Mouse (Mus musculus): Measurements from ENCODE around the gene Nup155.
A peak's percentile ranks its signal among the peaks of the same experiment; 100 is the strongest.

Nup155 gene

GRCm38 (mm10) chr15:8190435-8190834 is 81.4 kb downstream of the Nup155 start:
- DNase-seq (ENCODE audit: low read depth, low spot score) = no peak

- peak; percentile 66 for DNase-seq (ENCODE audit: low read depth, low spot score)
Measured at GRCm38 (mm10) chr15:8200317-8200716, 91.2 kb downstream of the Nup155 start.

GRCm38 (mm10) chr15:8208362-8208761 is 99.3 kb downstream of the Nup155 start:
- DNase-seq (ENCODE audit: low read depth, low spot score) = no peak
